Mouse (Mus musculus) hindbrain, postnatal 0 days (tissue): ENCODE measurements around the gene Ubqln4. TPM values are rescaled to one million over a fixed set of nuclear protein-coding genes. Genes with fewer than 3 reads are reported as not detected.

ENCODE experiments used
- ATAC-seq: fragments of 200-750 bp; cut with Nextera tagmentation; 2 replicates; pipeline ENCODE4 v1.8.0; 2017; ENCODE audit warnings: mild to moderate bottlenecking, moderate TSS enrichment, moderate library complexity
- DNase-seq: peaks from one replicate; pipeline ENCODE4 v3.0.0-alpha.2; 2015; ENCODE audit warnings: low spot score
- H3K27ac ChIP-seq: fragments of 300-500 bp; sonication (generic); 2 replicates; pipeline ENCODE4 v1.5.1; 2014; ENCODE audit warnings: mild to moderate bottlenecking
- H3K27me3 ChIP-seq: fragments of 300-500 bp; sonication (generic); 2 replicates; pipeline ENCODE4 v1.6.1; 2014; ENCODE audit warnings: low read length, mixed read lengths; ENCODE audit not compliant: insufficient read depth
- H3K36me3 ChIP-seq: fragments of 300-500 bp; sonication (generic); 2 replicates; pipeline ENCODE4 v1.6.1; 2014; ENCODE audit warnings: low read length, mixed read lengths; ENCODE audit not compliant: insufficient read depth
- H3K4me1 ChIP-seq: fragments of 300-500 bp; sonication (generic); 2 replicates; pipeline ENCODE4 v1.6.1; 2014; ENCODE audit warnings: antibody characterized with exemption, low read length, mixed read lengths; ENCODE audit not compliant: insufficient read depth
- H3K4me2 ChIP-seq: fragments of 300-500 bp; sonication (generic); 2 replicates; pipeline ENCODE4 v1.6.1; 2014; ENCODE audit warnings: low read depth, mild to moderate bottlenecking, low read length, moderate library complexity, mixed read lengths
- H3K4me3 ChIP-seq: fragments of 300-500 bp; sonication (generic); 2 replicates; pipeline ENCODE4 v1.5.1; 2014; ENCODE audit warnings: low read length
- H3K9ac ChIP-seq: fragments of 300-500 bp; sonication (generic); replicated peaks from 2 replicates; pipeline ENCODE4 v1.6.1; 2014; ENCODE audit warnings: mild to moderate bottlenecking, low read length, moderate library complexity, mixed read lengths
- H3K9me3 ChIP-seq: fragments of 300-500 bp; sonication (generic); 2 replicates; pipeline ENCODE4 v1.6.1; 2016; ENCODE audit warnings: low read length, mixed read lengths
- CTCF ChIP-seq: IDR thresholded peaks from 2 replicates; pipeline ENCODE4 v1.5.1; 2016; ENCODE audit warnings: antibody characterized with exemption, control low read depth, low read depth
- WGBS: fragments of 180-500 bp; shearing (Covaris S2); extraction: QIAGEN DNeasy Blood & Tissue Kit; methylation state at CpG from one replicate; pipeline ENCODE4 v1.1.7; 2014; 5-methylcytosine and 5-hydroxymethylcytosine counted together
- polyA plus RNA-seq: library from polyadenylated mRNA; unstranded; fragments of >200 nt; fragmentation: Nextera tagmentation; extraction: Ambion mirVana; gene quantifications from 2 replicates; pipeline ENCODE4 v1.2.1, GENCODE M21; 2015
- total RNA-seq: library from RNA; depleted of rRNA; stranded (reverse); fragments of >200 nt; gene quantifications from 2 replicates; pipeline ENCODE4 v1.2.3, GENCODE M21; 2014

Gene Ubqln4
- total and polyA plus RNA-seq, 2 experiments from 2014 or later: 29.8 to 131 TPM

DNA sequence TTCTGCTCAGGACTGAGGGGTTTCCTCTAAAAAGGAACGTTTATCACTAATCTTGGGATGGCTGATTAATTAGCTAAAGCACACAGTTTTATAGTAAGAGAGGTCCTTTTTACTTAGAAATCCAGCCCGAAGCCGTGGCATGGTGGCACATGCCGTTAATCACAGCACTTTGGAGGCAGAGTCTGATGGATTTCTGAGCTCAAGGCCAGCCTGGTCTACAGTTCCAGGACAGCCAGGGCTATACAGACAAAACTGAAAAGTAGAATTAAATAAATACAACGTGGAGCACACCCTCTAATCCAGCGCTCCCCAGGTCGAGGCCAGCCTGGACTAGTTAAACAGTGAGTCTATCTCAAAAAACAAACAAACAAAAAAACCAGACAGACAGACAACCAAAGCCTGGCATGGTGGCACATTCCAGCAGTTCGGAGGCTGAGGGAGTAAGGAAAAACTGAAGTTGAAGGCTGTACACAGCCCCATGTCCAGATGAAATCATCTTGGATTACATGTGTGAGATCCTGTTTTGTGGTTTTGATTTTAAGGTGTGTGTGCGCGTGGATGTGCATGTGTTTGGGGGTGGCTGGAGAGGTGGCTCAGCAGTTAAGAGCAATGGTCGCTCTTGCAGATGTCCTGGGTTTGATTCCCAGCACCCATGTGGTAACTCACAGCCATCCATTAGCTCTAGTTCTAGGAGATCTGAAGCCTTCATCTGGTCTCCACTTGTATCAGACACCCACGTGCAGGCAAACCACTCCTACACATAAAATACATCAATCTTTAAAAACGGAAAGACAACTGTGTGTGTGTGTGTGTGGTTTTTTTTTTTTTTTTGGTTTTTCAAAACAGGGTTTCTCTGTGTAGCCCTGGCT is 42.9 kb upstream of the Ubqln4 start:
- WGBS: 54% methylated on average over 13 of the region's 13 CpGs
- DNase-seq (no peak), ATAC-seq (no peak)
- Histone ChIP-seq H3K4me1 (peaks cover 22% of the 10 kb centered on the region), H3K9ac (peak overlapping the region; percentile 40; the same call in 1 of the 2 replicates), H3K27me3 (no peaks in the 10 kb centered on the region), H3K36me3 (no peaks in the 10 kb centered on the region), H3K4me3 (peak overlapping the region; percentile 39), H3K4me2 (peak overlapping the region; percentile 59), H3K27ac (peak overlapping the region; percentile 85), H3K9me3 (no peaks in the 10 kb centered on the region)
- TF ChIP-seq CTCF: no peak

DNA sequence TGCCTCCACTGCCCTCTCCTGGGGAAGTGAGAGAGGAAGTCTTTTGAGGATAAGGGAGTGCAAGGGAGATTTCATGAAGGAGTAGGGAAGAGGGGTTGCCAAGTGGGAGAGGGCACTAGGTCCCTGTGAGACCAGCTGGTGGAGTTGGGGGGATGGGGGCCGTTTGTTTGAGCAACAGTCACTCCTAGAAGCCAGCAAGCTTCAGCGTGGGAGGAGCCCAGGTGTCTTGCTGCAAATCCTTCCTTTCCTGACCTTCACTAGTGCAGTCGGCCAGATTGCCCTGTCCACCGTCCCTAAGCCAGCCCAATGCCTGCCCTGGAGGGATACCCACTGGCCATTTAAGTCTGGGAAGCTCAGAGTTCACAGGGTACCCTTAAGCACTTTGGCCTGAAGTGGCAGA is 42.0 kb upstream of the Ubqln4 start:
- H3K27ac ChIP-seq: no peak overlapping the region
- H3K4me3 ChIP-seq: no peak overlapping the region
- WGBS: 65% methylated on average over 4 of the region's 4 CpGs
- TF ChIP-seq CTCF: no peak
- H3K9me3 ChIP-seq: no peaks in the 10 kb centered on the region
- H3K27me3 ChIP-seq: no peaks in the 10 kb centered on the region
- DNase-seq (no peak), ATAC-seq (no peak)
- H3K4me1 ChIP-seq: peaks cover 22% of the 10 kb centered on the region
- no peaks in the 10 kb centered on the region for H3K36me3 ChIP-seq
- H3K4me2 ChIP-seq: no peak overlapping the region
- no peak overlapping the region for H3K9ac ChIP-seq

DNA sequence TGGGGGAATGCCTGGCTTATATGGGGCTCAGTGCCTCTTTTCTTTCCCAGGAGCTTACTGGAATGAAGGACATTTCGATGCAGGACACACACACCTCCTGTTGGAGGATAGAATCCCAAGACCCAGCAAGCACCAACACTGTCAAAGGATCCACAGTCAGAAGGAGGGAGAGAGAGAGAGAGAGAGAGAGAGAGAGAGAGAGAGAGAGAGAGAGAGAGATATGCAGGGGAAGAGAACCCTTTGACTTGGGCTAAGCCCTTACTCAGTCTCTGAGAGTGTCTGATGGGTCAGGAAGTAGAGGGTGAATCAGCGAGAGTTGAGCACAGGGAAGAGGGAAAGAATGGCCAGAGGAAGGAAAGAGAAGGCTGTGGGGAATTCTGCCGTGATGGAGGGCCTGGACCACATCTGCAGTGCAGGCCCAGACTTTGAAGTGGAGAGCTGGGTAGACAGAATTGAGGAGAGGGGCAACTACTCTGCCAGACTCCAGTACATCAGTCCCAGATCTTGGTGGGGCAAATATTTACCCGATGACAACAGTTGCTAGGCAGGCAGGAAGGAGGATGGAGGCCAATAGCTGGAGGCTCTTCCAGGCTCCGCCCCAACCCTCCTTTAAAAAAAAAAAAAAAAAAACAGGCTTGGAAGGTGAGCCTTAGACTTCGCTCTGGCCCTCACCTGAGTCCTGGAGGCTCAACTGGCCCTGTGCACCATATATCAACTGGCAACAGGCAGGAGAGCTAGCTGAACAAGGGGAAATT is 41.2 kb upstream of the Ubqln4 start:
- Histone ChIP-seq H3K9me3 (no peaks in the 10 kb centered on the region), H3K4me2 (no peak overlapping the region), H3K27ac (no peak overlapping the region), H3K9ac (no peak overlapping the region), H3K4me3 (no peak overlapping the region), H3K4me1 (peaks cover 22% of the 10 kb centered on the region), H3K27me3 (no peaks in the 10 kb centered on the region), H3K36me3 (no peaks in the 10 kb centered on the region)
- TF ChIP-seq CTCF: no peak
- DNase-seq (no peak), ATAC-seq (no peak)
- WGBS: 38% methylated on average over 6 of the region's 6 CpGs

DNA sequence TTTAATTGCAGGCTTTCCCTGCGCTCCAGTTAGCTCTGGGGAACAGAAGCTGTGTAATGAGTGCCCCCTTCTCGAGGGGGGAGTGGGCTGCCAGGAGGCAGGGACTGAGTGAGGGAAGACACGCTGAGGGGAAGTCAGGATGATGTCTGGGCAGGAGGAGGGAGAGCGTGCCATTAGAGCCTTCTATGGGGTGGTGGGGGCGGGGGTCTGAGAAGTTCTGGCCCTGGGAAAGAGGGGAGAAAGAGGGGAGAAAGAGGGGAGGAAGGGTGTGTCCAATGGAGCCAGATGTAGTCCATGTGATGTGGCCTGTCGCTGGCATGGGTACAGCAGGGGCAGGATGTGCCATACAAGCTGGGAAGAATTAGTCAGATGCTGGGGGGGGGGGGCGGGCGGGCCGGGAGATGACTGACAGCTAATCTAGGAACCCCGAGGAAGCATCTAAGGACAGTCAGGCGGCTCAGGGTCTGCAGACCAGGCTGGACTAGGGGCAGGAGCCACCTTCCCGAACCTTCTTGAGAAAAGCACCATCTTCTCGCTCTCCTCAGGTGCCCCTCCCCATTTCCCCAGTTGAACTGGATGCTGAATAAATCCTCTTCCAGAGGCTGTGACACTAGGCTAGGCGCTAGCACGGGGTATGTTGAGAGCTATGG is 40.5 kb upstream of the Ubqln4 start:
- no peak overlapping the region for H3K4me2 ChIP-seq

DNA sequence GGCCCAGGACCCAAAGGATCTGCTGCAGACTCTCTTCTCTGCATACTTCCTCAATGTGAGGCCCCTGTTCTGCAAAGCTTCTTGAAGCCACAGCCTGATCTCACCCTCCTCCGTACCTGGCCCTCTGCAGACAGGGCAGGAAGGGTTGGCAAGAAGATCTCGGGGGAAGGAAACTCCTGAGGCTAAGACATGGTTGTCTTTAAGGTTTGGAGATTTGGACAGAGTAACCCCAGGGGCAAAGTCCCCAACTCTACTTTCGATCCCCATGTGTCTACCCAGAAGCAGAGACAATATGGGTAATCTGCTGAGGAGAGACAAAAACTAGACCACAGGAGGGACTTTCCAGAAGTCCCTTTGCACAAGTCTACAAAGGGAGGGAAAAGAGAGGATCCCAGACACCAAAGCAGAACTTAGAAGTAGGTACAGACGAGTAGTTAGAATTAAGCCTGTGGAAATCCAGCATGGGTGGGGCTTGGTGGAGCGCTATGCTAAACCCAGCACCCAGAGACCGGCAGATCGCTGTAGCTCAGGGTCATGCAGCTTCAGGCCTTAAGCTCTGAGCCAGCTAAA is 39.9 kb upstream of the Ubqln4 start:
- Histone ChIP-seq H3K36me3 (no peaks in the 10 kb centered on the region), H3K4me2 (no peak overlapping the region), H3K4me3 (no peak overlapping the region), H3K9me3 (no peaks in the 10 kb centered on the region), H3K4me1 (peaks cover 22% of the 10 kb centered on the region), H3K27me3 (no peaks in the 10 kb centered on the region), H3K9ac (no peak overlapping the region), H3K27ac (no peak overlapping the region)
- no peak for DNase-seq
- WGBS: 83% methylated on average over 7 of the region's 7 CpGs
- no peak for ATAC-seq
- TF ChIP-seq CTCF: no peak

More for the DNA sequence above, 40.5 kb upstream of the Ubqln4 start:
- 38% methylated on average over 14 of the region's 15 CpGs for WGBS
- H3K4me1 ChIP-seq: peaks cover 22% of the 10 kb centered on the region
- H3K27me3 ChIP-seq: no peaks in the 10 kb centered on the region
- no peaks in the 10 kb centered on the region for H3K36me3 ChIP-seq
- no peak overlapping the region for H3K4me3 ChIP-seq
- no peak for ATAC-seq
- TF ChIP-seq CTCF: no peak
- no peak overlapping the region for H3K9ac ChIP-seq
- H3K9me3 ChIP-seq: no peaks in the 10 kb centered on the region
- no peak overlapping the region for H3K27ac ChIP-seq
- no peak for DNase-seq
